Mouse (Mus musculus): ENCODE measurements at regions not wholly inside any gene's neighbourhood (a gene's known extent, or its start where the extent isn't known, plus 50 kb on each side); places are given as distances from the start of the nearest gene placed in this dataset.

- Histone ChIP-seq H3K9me3 (ENCODE audit: low read length) (peaks cover 11% of the 10 kb centered on the region; the same call in 1 of the 2 replicates), H3K4me3 (replicated peaks; ENCODE audit: low read length) (no peak overlapping the region), H3K4me1 (replicated peaks; ENCODE audit: low read depth, low read length) (no peaks in the 10 kb centered on the region), H3K27me3 (ENCODE audit: insufficient read depth, low read length) (peaks cover 6% of the 10 kb centered on the region; the same call in 1 of the 2 replicates), H3K36me3 (ENCODE audit: insufficient read depth, low read length) (no peaks in the 10 kb centered on the region)
- TF ChIP-seq NANOG (IDR thresholded peaks at IDR 0.05; ENCODE audit: borderline replicate concordance, low read length) (no peak), POU5F1 (IDR thresholded peaks at IDR 0.05; ENCODE audit: borderline replicate concordance, low read length) (no peak), CTCF (conservative IDR thresholded peaks at IDR 0.05; ENCODE audit: low read length) (no peak)
These were observed 146.9 kb upstream of the Tmem72 start for GRCm38 (mm10) chr6:116863626-116864025.

GRCm38 (mm10) chr6:116893299-116893698, 176.6 kb upstream of the Tmem72 start:
- no peaks in the 10 kb centered on the region for H3K4me1 ChIP-seq (replicated peaks; ENCODE audit: low read depth, low read length)
- no peak overlapping the region for H3K4me3 ChIP-seq (replicated peaks; ENCODE audit: low read length)
- TF ChIP-seq POU5F1 (IDR thresholded peaks at IDR 0.05; ENCODE audit: borderline replicate concordance, low read length) (no peak), NANOG (IDR thresholded peaks at IDR 0.05; ENCODE audit: borderline replicate concordance, low read length) (no peak), CTCF (conservative IDR thresholded peaks at IDR 0.05; ENCODE audit: low read length) (no peak)

GRCm38 (mm10) chr6:116894252-116894651, 177.5 kb upstream of the Tmem72 start:
- Histone ChIP-seq H3K4me3 (replicated peaks; ENCODE audit: low read length) (no peak overlapping the region), H3K36me3 (ENCODE audit: insufficient read depth, low read length) (no peaks in the 10 kb centered on the region), H3K9me3 (ENCODE audit: low read length) (no peaks in the 10 kb centered on the region), H3K4me1 (replicated peaks; ENCODE audit: low read depth, low read length) (no peaks in the 10 kb centered on the region), H3K27me3 (ENCODE audit: insufficient read depth, low read length) (no peaks in the 10 kb centered on the region)
- TF ChIP-seq NANOG (IDR thresholded peaks at IDR 0.05; ENCODE audit: borderline replicate concordance, low read length), result no peak
- no peak for TF ChIP-seq POU5F1 (IDR thresholded peaks at IDR 0.05; ENCODE audit: borderline replicate concordance, low read length)
- TF ChIP-seq CTCF (conservative IDR thresholded peaks at IDR 0.05; ENCODE audit: low read length), result no peak

More at GRCm38 (mm10) chr6:116893299-116893698, 176.6 kb upstream of the Tmem72 start:
- Histone ChIP-seq H3K27me3 (ENCODE audit: insufficient read depth, low read length) (no peaks in the 10 kb centered on the region), H3K36me3 (ENCODE audit: insufficient read depth, low read length) (no peaks in the 10 kb centered on the region), H3K9me3 (ENCODE audit: low read length) (no peaks in the 10 kb centered on the region)

- Histone ChIP-seq H3K4me3 (replicated peaks; ENCODE audit: low read length) (no peak overlapping the region), H3K27me3 (ENCODE audit: insufficient read depth, low read length) (no peaks in the 10 kb centered on the region), H3K4me1 (replicated peaks; ENCODE audit: low read depth, low read length) (no peaks in the 10 kb centered on the region)
These were observed 178.4 kb upstream of the Tmem72 start for GRCm38 (mm10) chr6:116895114-116895513.

GRCm38 (mm10) chr6:116896132-116896630, 179.5 kb upstream of the Tmem72 start:
- no peaks in the 10 kb centered on the region for H3K9me3 ChIP-seq (ENCODE audit: low read length)
- TF ChIP-seq POU5F1 (IDR thresholded peaks at IDR 0.05; ENCODE audit: borderline replicate concordance, low read length) (no peak), CTCF (conservative IDR thresholded peaks at IDR 0.05; ENCODE audit: low read length) (no peak), NANOG (IDR thresholded peaks at IDR 0.05; ENCODE audit: borderline replicate concordance, low read length) (no peak)
- H3K36me3 ChIP-seq (ENCODE audit: insufficient read depth, low read length), result no peaks in the 10 kb centered on the region
- no peaks in the 10 kb centered on the region for H3K27me3 ChIP-seq (ENCODE audit: insufficient read depth, low read length)
- no peaks in the 10 kb centered on the region for H3K4me1 ChIP-seq (replicated peaks; ENCODE audit: low read depth, low read length)
- H3K4me3 ChIP-seq (replicated peaks; ENCODE audit: low read length), result no peak overlapping the region

More at GRCm38 (mm10) chr6:116895114-116895513, 178.4 kb upstream of the Tmem72 start:
- TF ChIP-seq CTCF (conservative IDR thresholded peaks at IDR 0.05; ENCODE audit: low read length) (no peak), NANOG (IDR thresholded peaks at IDR 0.05; ENCODE audit: borderline replicate concordance, low read length) (no peak), POU5F1 (IDR thresholded peaks at IDR 0.05; ENCODE audit: borderline replicate concordance, low read length) (no peak)
- Histone ChIP-seq H3K36me3 (ENCODE audit: insufficient read depth, low read length) (no peaks in the 10 kb centered on the region), H3K9me3 (ENCODE audit: low read length) (no peaks in the 10 kb centered on the region)

- TF ChIP-seq CTCF (conservative IDR thresholded peaks at IDR 0.05; ENCODE audit: low read length) (no peak), NANOG (IDR thresholded peaks at IDR 0.05; ENCODE audit: borderline replicate concordance, low read length) (no peak), POU5F1 (IDR thresholded peaks at IDR 0.05; ENCODE audit: borderline replicate concordance, low read length) (no peak)
- Histone ChIP-seq H3K9me3 (ENCODE audit: low read length) (no peaks in the 10 kb centered on the region), H3K4me1 (replicated peaks; ENCODE audit: low read depth, low read length) (no peaks in the 10 kb centered on the region), H3K4me3 (replicated peaks; ENCODE audit: low read length) (no peak overlapping the region), H3K36me3 (ENCODE audit: insufficient read depth, low read length) (no peaks in the 10 kb centered on the region), H3K27me3 (ENCODE audit: insufficient read depth, low read length) (no peaks in the 10 kb centered on the region)
These were observed 185.1 kb upstream of the Tmem72 start for GRCm38 (mm10) chr6:116901816-116902215.

GRCm38 (mm10) chr6:116902371-116902770, 185.7 kb upstream of the Tmem72 start:
- no peaks in the 10 kb centered on the region for H3K36me3 ChIP-seq (ENCODE audit: insufficient read depth, low read length)
- no peaks in the 10 kb centered on the region for H3K4me1 ChIP-seq (replicated peaks; ENCODE audit: low read depth, low read length)
- no peak for TF ChIP-seq POU5F1 (IDR thresholded peaks at IDR 0.05; ENCODE audit: borderline replicate concordance, low read length)
- no peak for TF ChIP-seq NANOG (IDR thresholded peaks at IDR 0.05; ENCODE audit: borderline replicate concordance, low read length)
- no peak for TF ChIP-seq CTCF (conservative IDR thresholded peaks at IDR 0.05; ENCODE audit: low read length)
- no peak overlapping the region for H3K4me3 ChIP-seq (replicated peaks; ENCODE audit: low read length)
- H3K27me3 ChIP-seq (ENCODE audit: insufficient read depth, low read length), result no peaks in the 10 kb centered on the region
- H3K9me3 ChIP-seq (ENCODE audit: low read length), result no peaks in the 10 kb centered on the region

- H3K9me3 ChIP-seq (ENCODE audit: low read length), result no peaks in the 10 kb centered on the region
- H3K4me1 ChIP-seq (replicated peaks; ENCODE audit: low read depth, low read length), result no peaks in the 10 kb centered on the region
- no peaks in the 10 kb centered on the region for H3K27me3 ChIP-seq (ENCODE audit: insufficient read depth, low read length)
- TF ChIP-seq CTCF (conservative IDR thresholded peaks at IDR 0.05; ENCODE audit: low read length) (no peak), NANOG (IDR thresholded peaks at IDR 0.05; ENCODE audit: borderline replicate concordance, low read length) (no peak), POU5F1 (IDR thresholded peaks at IDR 0.05; ENCODE audit: borderline replicate concordance, low read length) (no peak)
- no peak overlapping the region for H3K4me3 ChIP-seq (replicated peaks; ENCODE audit: low read length)
- no peaks in the 10 kb centered on the region for H3K36me3 ChIP-seq (ENCODE audit: insufficient read depth, low read length)
These were observed 189.9 kb upstream of the Tmem72 start for GRCm38 (mm10) chr6:116906426-116907172.

All from E14TG2a.4 (cell line).